Mouse (Mus musculus): ENCODE measurements around the gene Eef1a2. TPM values are rescaled to one million over a fixed set of nuclear protein-coding genes. Genes with fewer than 3 reads are reported as not detected.

Eef1a2 gene
- polyA plus RNA-seq, 1 experiment from 2014 or later = 4.6 TPM

- no peak for ATAC-seq (replicated peaks; ENCODE audit: insufficient number of reproducible peaks, low FRiP score, low TSS enrichment)
- Histone ChIP-seq H3K36me3 (ENCODE audit: control insufficient read depth, insufficient read depth, low read length) (no peaks in the 10 kb centered on the region), H3K9me3 (replicated peaks; ENCODE audit: control insufficient read depth, low read length) (no peaks in the 10 kb centered on the region), H3K9ac (ENCODE audit: low read depth, low read length) (no peak overlapping the region), H3K27ac (ENCODE audit: low read depth, low read length) (no peak overlapping the region), H3K4me3 (ENCODE audit: low read depth, low read length) (peak overlapping the region; percentile 42), H3K27me3 (ENCODE audit: control insufficient read depth, insufficient read depth, low read length) (peaks cover 73% of the 10 kb centered on the region), H3K4me1 (ENCODE audit: control insufficient read depth, insufficient read depth, low read length) (peaks cover 8% of the 10 kb centered on the region), H3K4me2 (peak overlapping the region; percentile 64)
- WGBS (ENCODE audit: insufficient replicate concordance) = 9% methylated on average over 21 of the region's 22 CpGs
Observed at GRCm38 (mm10) chr2:181133837-181134590, 22.8 kb downstream of the Eef1a2 start.

DNA sequence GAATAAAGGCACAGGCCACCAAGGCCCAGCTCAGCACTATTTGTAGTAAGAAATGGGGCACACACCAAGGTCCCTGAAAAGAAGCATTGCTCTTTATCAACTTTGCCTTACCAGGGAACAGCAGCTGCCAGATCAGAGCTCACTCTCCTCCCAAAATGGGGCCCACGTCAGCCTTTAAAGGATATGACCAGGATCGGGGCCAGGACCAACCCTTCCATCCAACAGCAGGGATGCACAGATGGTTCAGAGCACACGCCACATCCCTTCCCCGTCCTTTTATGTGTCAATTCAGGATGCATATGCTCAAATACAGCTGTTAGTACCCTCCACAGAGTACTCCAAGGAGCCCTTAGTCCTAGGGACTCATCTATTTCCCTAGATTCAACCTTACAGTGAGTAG is 26.6 kb downstream of the Eef1a2 start:
- Histone ChIP-seq H3K27ac (ENCODE audit: low read depth, low read length) (no peak overlapping the region), H3K4me2 (no peak overlapping the region), H3K27me3 (ENCODE audit: control insufficient read depth, insufficient read depth, low read length) (peaks cover 50% of the 10 kb centered on the region), H3K4me3 (ENCODE audit: low read depth, low read length) (no peak overlapping the region), H3K9ac (ENCODE audit: low read depth, low read length) (no peak overlapping the region), H3K9me3 (replicated peaks; ENCODE audit: control insufficient read depth, low read length) (no peaks in the 10 kb centered on the region), H3K4me1 (ENCODE audit: control insufficient read depth, insufficient read depth, low read length) (peaks cover 8% of the 10 kb centered on the region), H3K36me3 (ENCODE audit: control insufficient read depth, insufficient read depth, low read length) (no peaks in the 10 kb centered on the region)
- no peak for ATAC-seq (replicated peaks; ENCODE audit: insufficient number of reproducible peaks, low FRiP score, low TSS enrichment)
- WGBS (ENCODE audit: insufficient replicate concordance) = 67% methylated on average over 4 of the region's 4 CpGs

GRCm38 (mm10) chr2:181128963-181129362 is 27.9 kb downstream of the Eef1a2 start:
- H3K4me1 ChIP-seq (ENCODE audit: control insufficient read depth, insufficient read depth, low read length) = no peaks in the 10 kb centered on the region; the same call in 1 of the 2 replicates
- H3K9ac ChIP-seq (ENCODE audit: low read depth, low read length) = no peak overlapping the region
- ATAC-seq (replicated peaks; ENCODE audit: insufficient number of reproducible peaks, low FRiP score, low TSS enrichment) = no peak
- no peak overlapping the region for H3K4me2 ChIP-seq
- H3K36me3 ChIP-seq (ENCODE audit: control insufficient read depth, insufficient read depth, low read length) = no peaks in the 10 kb centered on the region
- no peaks in the 10 kb centered on the region for H3K9me3 ChIP-seq (replicated peaks; ENCODE audit: control insufficient read depth, low read length)
- no peak overlapping the region for H3K4me3 ChIP-seq (ENCODE audit: low read depth, low read length)
- 77% methylated on average over 4 of the region's 4 CpGs for WGBS (ENCODE audit: insufficient replicate concordance)
- no peak overlapping the region for H3K27ac ChIP-seq (ENCODE audit: low read depth, low read length)
- H3K27me3 ChIP-seq (ENCODE audit: control insufficient read depth, insufficient read depth, low read length) = peaks cover 41% of the 10 kb centered on the region

DNA sequence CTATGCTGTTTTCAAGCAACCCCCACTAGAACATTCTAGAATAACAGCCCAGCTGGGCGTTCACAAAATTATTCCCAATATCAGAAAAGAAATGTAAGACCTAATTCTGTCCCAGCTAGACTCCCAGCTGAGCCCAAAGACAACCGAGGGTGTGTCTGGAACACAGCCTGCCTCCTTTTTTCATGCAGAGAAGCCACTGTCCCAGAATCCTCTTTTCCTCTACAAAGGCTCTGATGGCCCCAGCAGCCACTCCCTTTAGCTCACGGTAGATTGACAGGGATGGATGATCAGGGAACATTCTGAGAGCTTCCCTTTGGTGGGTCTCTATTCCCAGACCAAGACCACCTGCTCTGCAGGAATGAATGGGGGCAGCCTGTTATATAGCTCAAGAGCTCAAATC is 29.0 kb downstream of the Eef1a2 start:
- ATAC-seq (replicated peaks; ENCODE audit: insufficient number of reproducible peaks, low FRiP score, low TSS enrichment) = no peak
- no peak overlapping the region for H3K27ac ChIP-seq (ENCODE audit: low read depth, low read length)
- H3K4me1 ChIP-seq (ENCODE audit: control insufficient read depth, insufficient read depth, low read length) = no peaks in the 10 kb centered on the region
- no peaks in the 10 kb centered on the region for H3K36me3 ChIP-seq (ENCODE audit: control insufficient read depth, insufficient read depth, low read length)
- H3K9me3 ChIP-seq (replicated peaks; ENCODE audit: control insufficient read depth, low read length) = no peaks in the 10 kb centered on the region
- H3K9ac ChIP-seq (ENCODE audit: low read depth, low read length) = no peak overlapping the region
- WGBS (ENCODE audit: insufficient replicate concordance) = 41% methylated on average over 3 of the region's 3 CpGs
- H3K27me3 ChIP-seq (ENCODE audit: control insufficient read depth, insufficient read depth, low read length) = peaks cover 36% of the 10 kb centered on the region
- H3K4me3 ChIP-seq (ENCODE audit: low read depth, low read length) = no peak overlapping the region
- no peak overlapping the region for H3K4me2 ChIP-seq

DNA sequence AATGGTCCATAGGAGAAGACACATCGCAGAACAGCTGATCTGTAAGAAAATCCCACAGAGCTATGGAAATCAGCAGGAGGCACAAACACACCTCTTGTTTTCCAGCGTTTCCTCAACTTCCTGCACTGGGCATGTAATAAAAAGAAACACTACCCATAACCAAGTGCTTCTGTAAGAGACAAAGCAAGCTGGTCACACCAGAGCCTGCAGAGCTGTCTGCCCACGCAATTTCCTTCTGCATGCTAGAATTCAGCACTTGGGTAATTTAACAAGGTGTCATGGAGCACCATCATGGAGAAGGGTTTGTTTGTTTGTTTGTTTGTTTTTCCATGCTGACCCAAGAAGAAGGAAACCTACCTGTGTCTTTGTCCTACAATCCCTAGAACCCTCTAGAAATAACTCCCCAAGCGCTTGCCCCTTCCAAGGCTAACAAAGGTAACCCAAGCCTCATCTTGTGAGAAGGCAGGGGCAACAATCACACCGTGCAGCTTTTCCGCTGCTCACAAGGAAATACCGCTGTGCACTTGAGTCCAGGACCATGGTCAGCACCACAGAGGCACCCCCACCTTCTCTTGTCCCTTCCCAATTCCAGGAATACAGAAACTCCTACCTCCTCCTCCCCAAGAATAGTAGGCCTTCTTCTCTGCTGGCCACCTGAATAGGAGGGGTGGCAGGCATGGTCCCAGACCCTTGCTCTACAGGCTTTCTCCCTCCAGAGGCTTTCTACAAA is 30.9 kb downstream of the Eef1a2 start:
- H3K4me2 ChIP-seq = no peak overlapping the region
- no peak overlapping the region for H3K27ac ChIP-seq (ENCODE audit: low read depth, low read length)
- H3K36me3 ChIP-seq (ENCODE audit: control insufficient read depth, insufficient read depth, low read length) = no peaks in the 10 kb centered on the region
- H3K4me3 ChIP-seq (ENCODE audit: low read depth, low read length) = no peak overlapping the region
- H3K9ac ChIP-seq (ENCODE audit: low read depth, low read length) = no peak overlapping the region
- no peak for ATAC-seq (replicated peaks; ENCODE audit: insufficient number of reproducible peaks, low FRiP score, low TSS enrichment)
- no peaks in the 10 kb centered on the region for H3K9me3 ChIP-seq (replicated peaks; ENCODE audit: control insufficient read depth, low read length)
- H3K4me1 ChIP-seq (ENCODE audit: control insufficient read depth, insufficient read depth, low read length) = no peaks in the 10 kb centered on the region
- 35% methylated on average over 7 of the region's 7 CpGs for WGBS (ENCODE audit: insufficient replicate concordance)
- peaks cover 19% of the 10 kb centered on the region; the same call in 1 of the 2 replicates for H3K27me3 ChIP-seq (ENCODE audit: control insufficient read depth, insufficient read depth, low read length)

GRCm38 (mm10) chr2:181122642-181123041 is 34.2 kb downstream of the Eef1a2 start:
- H3K27me3 ChIP-seq (ENCODE audit: control insufficient read depth, insufficient read depth, low read length) = peaks cover 22% of the 10 kb centered on the region; the same call in 1 of the 2 replicates
- no peak overlapping the region for H3K4me3 ChIP-seq (ENCODE audit: low read depth, low read length)

GRCm38 (mm10) chr2:181120922-181121449 is 35.8 kb downstream of the Eef1a2 start:
- Histone ChIP-seq H3K27ac (ENCODE audit: low read depth, low read length) (no peak overlapping the region), H3K27me3 (ENCODE audit: control insufficient read depth, insufficient read depth, low read length) (peaks cover 28% of the 10 kb centered on the region), H3K4me2 (no peak overlapping the region), H3K4me3 (ENCODE audit: low read depth, low read length) (no peak overlapping the region), H3K9ac (ENCODE audit: low read depth, low read length) (no peak overlapping the region), H3K36me3 (ENCODE audit: control insufficient read depth, insufficient read depth, low read length) (no peaks in the 10 kb centered on the region), H3K9me3 (replicated peaks; ENCODE audit: control insufficient read depth, low read length) (no peaks in the 10 kb centered on the region), H3K4me1 (ENCODE audit: control insufficient read depth, insufficient read depth, low read length) (no peaks in the 10 kb centered on the region)
- no peak for ATAC-seq (replicated peaks; ENCODE audit: insufficient number of reproducible peaks, low FRiP score, low TSS enrichment)
- WGBS (ENCODE audit: insufficient replicate concordance) = 80% methylated on average over 4 of the region's 4 CpGs

More at GRCm38 (mm10) chr2:181122642-181123041, 34.2 kb downstream of the Eef1a2 start:
- no peak for ATAC-seq (replicated peaks; ENCODE audit: insufficient number of reproducible peaks, low FRiP score, low TSS enrichment)
- Histone ChIP-seq H3K4me1 (ENCODE audit: control insufficient read depth, insufficient read depth, low read length) (no peaks in the 10 kb centered on the region), H3K4me2 (no peak overlapping the region), H3K9ac (ENCODE audit: low read depth, low read length) (no peak overlapping the region), H3K36me3 (ENCODE audit: control insufficient read depth, insufficient read depth, low read length) (no peaks in the 10 kb centered on the region), H3K27ac (ENCODE audit: low read depth, low read length) (no peak overlapping the region), H3K9me3 (replicated peaks; ENCODE audit: control insufficient read depth, low read length) (no peaks in the 10 kb centered on the region)

- Histone ChIP-seq H3K4me2 (no peak overlapping the region), H3K36me3 (ENCODE audit: control insufficient read depth, insufficient read depth, low read length) (no peaks in the 10 kb centered on the region), H3K4me3 (ENCODE audit: low read depth, low read length) (no peak overlapping the region), H3K9me3 (replicated peaks; ENCODE audit: control insufficient read depth, low read length) (no peaks in the 10 kb centered on the region), H3K27me3 (ENCODE audit: control insufficient read depth, insufficient read depth, low read length) (peaks cover 21% of the 10 kb centered on the region), H3K9ac (ENCODE audit: low read depth, low read length) (no peak overlapping the region), H3K27ac (ENCODE audit: low read depth, low read length) (no peak overlapping the region), H3K4me1 (ENCODE audit: control insufficient read depth, insufficient read depth, low read length) (no peaks in the 10 kb centered on the region)
- ATAC-seq (replicated peaks; ENCODE audit: insufficient number of reproducible peaks, low FRiP score, low TSS enrichment) = no peak
- 19% methylated on average over 10 of the region's 10 CpGs for WGBS (ENCODE audit: insufficient replicate concordance)
Observed at GRCm38 (mm10) chr2:181119952-181120351, 36.9 kb downstream of the Eef1a2 start.
